Mouse (Mus musculus) olfactory bulb, adult 2 months (tissue): Measurements from ENCODE around the gene Spink4. TPM values are rescaled to one million over a fixed set of nuclear protein-coding genes. Genes with fewer than 3 reads are reported as not detected.

Experiments used
- H3K27ac ChIP-seq: fragments of 200-500 bp; 2 replicates; pipeline ENCODE4 v1.5.1; 2012; ENCODE audit warnings: low read depth, low read length; ENCODE audit not compliant: insufficient read depth
- H3K4me1 ChIP-seq: fragments of 200-500 bp; 2 replicates; pipeline ENCODE4 v1.6.1; 2012; ENCODE audit warnings: low read length; ENCODE audit not compliant: control insufficient read depth, insufficient read depth
- H3K4me3 ChIP-seq: fragments of 200-500 bp; 2 replicates; pipeline ENCODE4 v1.5.1; 2012; ENCODE audit warnings: mild to moderate bottlenecking, low read depth, low read length, moderate library complexity; ENCODE audit not compliant: insufficient read depth
- CTCF ChIP-seq: fragments of 200-500 bp; IDR thresholded peaks from 2 replicates; pipeline ENCODE4 v1.5.1; 2012; ENCODE audit warnings: low read depth, mild to moderate bottlenecking, low read length, moderate library complexity; ENCODE audit not compliant: insufficient read depth
- POLR2A ChIP-seq: fragments of 200-500 bp; IDR thresholded peaks from 2 replicates; pipeline ENCODE4 v1.6.1; 2012; ENCODE audit warnings: mild to moderate bottlenecking, low read depth, low read length, moderate library complexity; ENCODE audit not compliant: insufficient read depth
- WGBS: fragments of 180-500 bp; shearing (Covaris S2); methylation state at CpG from one replicate; pipeline ENCODE4 v1.1.7; 2018; 5-methylcytosine and 5-hydroxymethylcytosine counted together
- polyA plus RNA-seq: library from polyadenylated mRNA; stranded (reverse); fragments of >200 nt; gene quantifications from 2 replicates; pipeline ENCODE4 v1.2.4, GENCODE M21; 2012; ENCODE audit warnings: low replicate concordance; ENCODE audit not compliant: missing spikeins, insufficient read depth, insufficient read length

The Spink4 gene
- polyA plus RNA-seq, 1 experiment, result not detected

DNA sequence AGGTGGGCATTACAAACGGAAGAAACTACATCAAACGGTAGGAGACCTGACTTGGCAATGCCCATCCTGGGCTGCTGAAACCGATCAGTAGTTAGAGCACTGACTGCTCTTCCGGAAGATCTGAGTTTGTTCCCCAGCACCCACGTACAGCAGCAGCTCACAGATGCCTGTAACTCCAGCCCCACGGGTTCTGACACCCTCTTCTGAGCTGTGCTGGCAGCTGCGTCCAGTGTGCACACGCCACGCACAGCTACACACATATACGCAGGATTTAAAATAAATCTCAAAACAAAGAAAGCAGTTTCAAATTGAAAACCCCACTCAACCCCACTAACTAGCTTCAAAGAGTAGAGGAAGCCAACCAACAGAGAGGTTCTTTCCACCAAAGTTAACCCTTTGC, 36.7 kb upstream of the Spink4 start:
- Histone ChIP-seq H3K27ac (no peak overlapping the region), H3K4me1 (no peaks in the 10 kb centered on the region), H3K4me3 (no peak overlapping the region)
- 85% methylated on average over 10 of the region's 10 CpGs for WGBS
- TF ChIP-seq POLR2A (no peak), CTCF (no peak)

DNA sequence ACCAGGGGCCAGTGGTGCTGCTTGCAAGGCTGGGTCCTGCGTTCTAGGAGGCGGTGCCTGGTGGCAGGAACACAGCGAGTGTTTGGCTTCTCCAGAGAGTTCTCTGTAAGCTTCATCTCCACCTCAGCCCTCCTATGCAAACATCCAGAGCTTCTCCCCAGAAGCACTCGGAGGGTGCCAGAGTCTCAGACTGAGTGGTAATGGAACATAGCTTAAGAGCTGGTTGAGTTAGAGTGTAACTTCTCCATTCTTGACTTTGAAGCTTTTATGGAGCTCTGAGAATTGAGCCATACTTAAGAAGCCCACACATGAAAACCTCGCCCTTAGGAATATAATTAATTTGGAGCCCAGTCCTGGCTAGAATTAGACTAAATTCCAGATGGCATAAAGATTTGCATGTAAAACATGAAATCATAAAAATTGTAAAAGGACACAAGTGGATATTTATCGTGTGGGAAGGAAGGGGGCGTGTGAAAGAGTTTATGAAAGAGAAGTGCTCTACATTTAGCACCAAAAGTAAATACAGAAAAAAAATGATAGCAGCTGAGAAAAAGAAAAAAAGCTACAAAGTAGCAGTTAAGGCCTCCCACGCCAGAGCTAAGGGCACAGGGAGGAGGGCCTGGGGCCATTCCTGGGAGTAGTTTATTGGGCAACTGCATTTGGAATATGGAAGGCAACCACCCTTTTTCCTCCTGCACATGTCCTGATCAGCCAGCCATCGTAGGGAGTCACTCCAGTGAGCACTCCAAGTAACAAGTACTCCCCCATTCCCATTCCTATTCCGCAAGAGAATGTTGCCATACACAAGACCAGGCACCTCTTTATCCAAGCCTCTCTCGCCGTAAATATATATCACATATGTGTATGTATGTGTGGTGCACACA, 35.3 kb upstream of the Spink4 start:
- H3K4me1 ChIP-seq, result no peaks in the 10 kb centered on the region
- no peak overlapping the region for H3K4me3 ChIP-seq
- TF ChIP-seq CTCF (no peak), POLR2A (no peak)
- no peak overlapping the region for H3K27ac ChIP-seq
- WGBS, result 85% methylated on average over 12 of the region's 12 CpGs

DNA sequence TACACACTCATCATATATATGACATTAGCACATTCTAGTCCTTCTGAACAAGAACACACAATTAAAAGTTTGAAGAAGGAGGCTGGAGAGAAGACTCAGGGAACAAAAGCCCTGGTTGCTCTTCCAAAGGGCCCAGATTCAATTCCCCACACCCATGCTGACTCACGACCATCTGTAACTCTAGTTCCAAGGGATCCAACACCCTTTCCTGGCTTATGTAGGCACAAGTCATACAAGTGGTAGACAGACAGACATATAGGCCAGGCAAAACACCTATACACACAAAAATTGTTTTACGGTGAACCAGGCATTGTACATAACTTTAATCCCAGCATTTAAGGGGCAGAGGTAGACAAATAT, 34.7 kb upstream of the Spink4 start:
- Histone ChIP-seq H3K27ac (no peak overlapping the region), H3K4me3 (no peak overlapping the region), H3K4me1 (no peaks in the 10 kb centered on the region)
- WGBS, result 75% methylated on average over 2 of the region's 2 CpGs
- no peak for TF ChIP-seq POLR2A
- no peak for TF ChIP-seq CTCF

DNA sequence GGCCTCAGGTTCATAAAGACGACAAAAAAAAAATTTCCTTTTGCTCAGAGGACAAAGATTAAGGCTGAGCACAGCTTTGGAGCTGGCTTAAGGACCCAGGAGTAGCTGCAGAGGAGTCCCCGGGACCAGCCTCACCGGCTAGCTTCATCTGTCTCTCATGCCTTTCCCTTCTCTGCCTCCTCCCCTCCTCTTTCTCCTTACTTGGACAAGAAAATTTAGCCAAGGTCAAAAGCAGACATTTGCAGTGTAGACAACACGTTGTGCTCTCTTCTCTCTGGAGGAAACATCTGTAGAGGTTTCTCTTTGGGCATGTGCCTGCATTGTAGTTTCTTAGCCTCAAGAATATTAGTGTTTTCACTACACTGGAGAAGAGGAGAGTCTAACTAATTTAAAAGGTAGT, 34.0 kb upstream of the Spink4 start:
- H3K27ac ChIP-seq, result no peak overlapping the region
- no peaks in the 10 kb centered on the region for H3K4me1 ChIP-seq
- 81% methylated on average over 4 of the region's 4 CpGs for WGBS
- no peak overlapping the region for H3K4me3 ChIP-seq
- TF ChIP-seq POLR2A, result no peak
- TF ChIP-seq CTCF, result no peak

DNA sequence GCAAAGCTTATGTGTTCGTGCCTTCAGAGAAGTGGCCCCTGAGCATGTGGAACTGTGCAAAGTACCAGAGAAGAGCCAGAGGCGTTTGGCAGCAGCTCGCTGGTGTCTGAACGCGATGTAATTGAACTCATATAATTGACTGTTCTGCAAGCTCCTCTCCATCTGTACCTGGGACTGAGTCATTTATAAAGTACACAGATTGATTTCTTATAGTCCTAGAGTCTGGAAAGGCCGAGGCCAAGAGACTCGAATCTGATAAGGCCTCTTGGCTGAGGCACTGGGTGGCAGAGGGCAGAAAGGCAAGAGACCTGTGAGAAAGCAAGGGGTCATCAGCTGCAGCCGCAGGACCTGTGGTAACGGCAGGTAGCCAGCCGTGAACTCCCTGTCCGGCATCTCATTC, 31.0 kb upstream of the Spink4 start:
- H3K4me3 ChIP-seq, result no peak overlapping the region
- TF ChIP-seq POLR2A, result no peak
- TF ChIP-seq CTCF, result no peak
- 88% methylated on average over 11 of the region's 11 CpGs for WGBS

DNA sequence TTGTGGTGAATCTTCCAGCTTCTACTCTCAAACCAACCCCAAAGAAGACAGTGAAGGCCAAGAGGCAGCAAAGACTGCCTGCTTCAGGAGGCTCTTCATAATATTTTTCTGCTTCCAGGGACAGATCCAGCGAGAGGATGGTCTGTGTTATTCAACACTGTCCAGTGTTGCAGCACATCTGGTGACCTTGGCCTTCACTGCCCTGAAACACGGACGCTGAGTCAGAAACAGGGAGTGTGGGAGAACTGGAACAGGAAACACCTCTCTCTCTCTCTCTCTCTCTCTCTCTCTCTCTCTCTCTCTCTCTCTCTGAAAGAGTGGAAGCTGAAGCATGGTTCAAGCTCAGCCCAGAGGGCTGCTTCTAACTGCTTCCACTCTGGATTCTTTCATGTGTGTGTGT, 30.6 kb upstream of the Spink4 start:
- H3K27ac ChIP-seq, result no peak overlapping the region
- no peak overlapping the region for H3K4me3 ChIP-seq
- 71% methylated on average over 3 of the region's 3 CpGs for WGBS
- no peaks in the 10 kb centered on the region for H3K4me1 ChIP-seq
- TF ChIP-seq CTCF (no peak), POLR2A (no peak)

More for the DNA sequence above, 31.0 kb upstream of the Spink4 start:
- Histone ChIP-seq H3K4me1 (no peaks in the 10 kb centered on the region), H3K27ac (no peak overlapping the region)

DNA sequence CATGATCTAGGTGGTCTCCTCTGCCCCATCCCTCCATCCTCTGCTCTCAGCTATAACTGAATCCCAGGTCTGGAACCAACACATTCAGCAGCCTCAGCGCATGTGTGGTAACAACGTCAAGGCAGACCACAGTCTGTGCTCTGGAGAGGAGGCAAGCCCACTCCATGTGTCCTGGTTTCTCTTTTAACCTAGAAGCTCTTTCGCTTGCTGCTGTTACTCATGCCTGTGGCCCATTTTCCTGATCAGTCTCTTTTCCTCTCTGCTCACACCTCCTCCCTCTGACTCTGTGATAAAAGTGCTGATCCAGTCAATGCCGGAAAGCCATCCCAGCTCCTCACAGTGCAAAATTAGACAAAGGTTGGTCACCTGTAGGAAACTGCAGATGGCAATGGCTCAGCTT, 29.9 kb upstream of the Spink4 start:
- TF ChIP-seq POLR2A (no peak), CTCF (no peak)
- Histone ChIP-seq H3K4me3 (no peak overlapping the region), H3K4me1 (no peaks in the 10 kb centered on the region), H3K27ac (no peak overlapping the region)
- WGBS, result 88% methylated on average over 4 of the region's 4 CpGs

DNA sequence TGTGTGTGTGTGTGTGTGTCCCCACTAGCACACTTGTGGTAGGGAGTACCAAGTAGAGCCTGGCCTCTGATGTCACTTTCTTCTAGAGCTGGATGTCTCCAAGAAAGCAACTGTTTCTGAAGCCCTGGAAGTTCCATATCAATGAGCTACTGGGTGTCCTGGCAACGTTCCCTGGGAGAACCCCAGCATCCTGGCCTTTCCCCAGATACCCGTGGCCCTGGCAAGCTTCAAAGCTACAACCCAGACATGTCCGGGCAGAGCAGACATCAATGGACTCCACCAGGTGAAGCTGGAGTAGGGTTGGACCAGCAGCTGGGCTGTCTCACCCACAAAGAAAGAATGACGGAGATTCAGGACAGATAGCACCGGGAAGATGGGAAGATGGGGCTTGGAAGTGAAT, 28.6 kb upstream of the Spink4 start:
- Histone ChIP-seq H3K27ac (no peak overlapping the region), H3K4me1 (no peaks in the 10 kb centered on the region), H3K4me3 (no peak overlapping the region)
- TF ChIP-seq POLR2A, result no peak
- no peak for TF ChIP-seq CTCF
- WGBS, result 65% methylated on average over 5 of the region's 5 CpGs

DNA sequence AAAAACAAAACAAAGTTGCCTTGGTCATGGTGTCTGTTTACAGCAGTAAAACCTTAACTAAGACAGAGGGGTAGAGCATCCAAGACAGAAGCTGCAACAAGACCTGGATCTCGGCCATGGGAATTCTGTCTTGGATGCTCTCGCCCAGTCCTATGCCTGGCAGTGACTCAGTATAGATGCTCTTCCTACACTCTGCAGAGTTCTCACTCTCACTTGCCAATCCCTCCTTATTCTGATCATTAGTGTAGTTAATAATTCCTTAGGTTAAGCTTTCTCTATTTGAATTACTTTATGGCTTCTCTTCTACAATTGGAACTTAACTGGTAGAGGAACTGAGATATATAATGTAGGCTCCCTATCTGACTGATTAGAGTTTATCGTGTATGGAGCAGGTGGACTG, 24.7 kb upstream of the Spink4 start:
- TF ChIP-seq POLR2A (no peak), CTCF (no peak)
- 94% methylated on average over 3 of the region's 3 CpGs for WGBS
- no peak overlapping the region for H3K27ac ChIP-seq

More for the DNA sequence above, 24.7 kb upstream of the Spink4 start:
- H3K4me3 ChIP-seq, result no peak overlapping the region
- no peaks in the 10 kb centered on the region for H3K4me1 ChIP-seq
